30 mouse cellular contexts compared by ENCODE assay signal in the genomic region with DNA sequence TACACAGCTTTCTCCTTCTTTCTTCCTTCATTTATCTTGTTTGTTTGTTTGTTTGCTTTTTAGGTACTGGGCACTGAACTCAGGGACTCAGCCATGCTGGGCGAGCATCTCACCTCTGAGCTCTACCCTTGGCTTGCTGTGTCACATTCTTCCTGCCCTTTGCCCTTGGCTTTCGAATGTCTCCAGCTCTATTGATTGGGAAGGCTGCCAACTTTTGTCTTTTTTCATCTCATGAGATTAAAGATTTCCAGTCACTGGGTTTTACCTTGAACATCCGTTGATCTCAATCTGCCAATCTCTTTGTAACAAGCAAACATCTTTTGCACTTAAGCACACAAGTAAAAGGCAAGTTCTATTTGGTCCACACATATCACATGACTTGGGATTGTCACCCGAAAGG. TPM values are rescaled to one million over a fixed set of nuclear protein-coding genes. Genes with fewer than 3 reads are reported as not detected.
DNase-seq lines count a peak whose midpoint lies in the region; ATAC-seq lines count a peak whose summit lies in the region.
"Had no signal": no experiment of that assay in that cellular context is flagged by ENCODE, and none has a peak within 500 bp of the region (broad histone marks: within the 10 kb centered on the region; RNA-seq: fewer than 3 reads in every experiment).

No protein-coding gene starts in this region.

- H3K9me3 ChIP-seq in midbrain, embryonic 13.5 days, result no peaks in the 10 kb centered on the region
- H3K9me3 ChIP-seq: heart, embryonic 10.5 days; heart, embryonic 15.5 days; hindbrain, embryonic 13.5 days; liver, embryonic 15.5 days; lung, embryonic 15.5 days; midbrain, embryonic 10.5 days; neural tube, embryonic 12.5 days had no signal

- H3K27ac ChIP-seq in midbrain, embryonic 13.5 days, result no peak overlapping the region
- H3K27ac ChIP-seq: heart, embryonic 10.5 days; heart, embryonic 15.5 days; hindbrain, embryonic 13.5 days; layer of hippocampus, adult 2 months; liver, embryonic 15.5 days; lung, embryonic 15.5 days; midbrain, embryonic 10.5 days; neural tube, embryonic 12.5 days; stomach, postnatal 0 days had no signal

- no peak overlapping the region for H3K9ac ChIP-seq in midbrain, embryonic 13.5 days (replicated peaks)
- H3K9ac ChIP-seq: heart, embryonic 15.5 days; hindbrain, embryonic 13.5 days; liver, embryonic 15.5 days; lung, embryonic 15.5 days; neural tube, embryonic 12.5 days had no signal

- no peak overlapping the region for H3K4me2 ChIP-seq in midbrain, embryonic 13.5 days (replicated peaks)
- H3K4me2 ChIP-seq: heart, embryonic 15.5 days; hindbrain, embryonic 13.5 days; liver, embryonic 15.5 days; lung, embryonic 15.5 days; neural tube, embryonic 12.5 days had no signal

- H3K27me3 ChIP-seq in midbrain, embryonic 13.5 days, result no peaks in the 10 kb centered on the region
- H3K27me3 ChIP-seq: heart, embryonic 15.5 days; hindbrain, embryonic 13.5 days; liver, embryonic 15.5 days; lung, embryonic 15.5 days; neural tube, embryonic 12.5 days; Patski had no signal

- ATAC-seq in midbrain, embryonic 13.5 days, result no peak
- ATAC-seq: forebrain, embryonic 14.5 days; intestine, postnatal 0 days; midbrain, embryonic 16.5 days; Patski had no signal

- 72% methylated on average over 4 of the region's 4 CpGs for WGBS in midbrain, embryonic 13.5 days

- no peaks in the 10 kb centered on the region for H3K4me1 ChIP-seq in midbrain, embryonic 13.5 days (replicated peaks)
- H3K4me1 ChIP-seq: heart, embryonic 10.5 days; heart, embryonic 15.5 days; hindbrain, embryonic 13.5 days; lung, embryonic 15.5 days; neural tube, embryonic 12.5 days had no signal

- H3K36me3 ChIP-seq in midbrain, embryonic 13.5 days, result no peaks in the 10 kb centered on the region
- H3K36me3 ChIP-seq: heart, embryonic 10.5 days; heart, embryonic 15.5 days; hindbrain, embryonic 13.5 days; liver, embryonic 15.5 days; lung, embryonic 15.5 days; midbrain, embryonic 10.5 days; neural tube, embryonic 12.5 days had no signal

- H3K4me3 ChIP-seq in midbrain, embryonic 13.5 days (replicated peaks), result no peak overlapping the region
- H3K4me3 ChIP-seq: heart, embryonic 10.5 days; heart, embryonic 15.5 days; hindbrain, embryonic 13.5 days; layer of hippocampus, adult 2 months; liver, embryonic 15.5 days; lung, embryonic 15.5 days; midbrain, embryonic 10.5 days; neural tube, embryonic 12.5 days had no signal

- peak; percentile 47 for DNase-seq in kidney, adult 9 months
- no peak for DNase-seq in kidney, postnatal 4 days
- DNase-seq in CD4-positive helper T cell, adult 2 months (ENCODE audit: low read depth, low spot score), result peak; percentile 73
- peak; percentile 52 for DNase-seq in CD4-positive, CD25-positive, alpha-beta regulatory T cell, adult 2 months (ENCODE audit: low read depth, low spot score)
- peak; percentile 30 to 59 for DNase-seq in kidney, postnatal 36 days
- DNase-seq in cerebellum, postnatal 36 days, result no peak
- DNase-seq: B cell, adult 2 months; cerebellum, adult 8-10 months; cerebellum, postnatal 25 days; gastrocnemius, postnatal 25 days; heart, adult 11 months; heart, postnatal 36 days; left cerebral cortex, postnatal 4 days; right cerebral cortex, adult 18-20 months; thymus, adult 18-20 months; thymus, postnatal 25 days had no signal

RNA-seq across cellular contexts. Expression of gene Iqgap2, which starts 32.5 kb away (rescaled TPM):
- polyA plus RNA-seq in midbrain, embryonic 13.5 days (2015; fragmentation: Nextera tagmentation; extraction: Ambion mirVana), result 6.2 and 7.4 TPM in 2 replicates

Comparison
In these comparisons a context has a peak if more than half of its experiments do, and no peak if none do; other contexts are left out.
1. DNase-seq: peak in kidney, adult 9 months (single experiment), CD4-positive helper T cell, adult 2 months (single experiment), CD4-positive, CD25-positive, alpha-beta regulatory T cell, adult 2 months (single experiment) and kidney, postnatal 36 days (2 of 2); none in kidney, postnatal 4 days (0 of 2) and cerebellum, postnatal 36 days (0 of 2).